Mouse (Mus musculus) 416B (cell line): ENCODE measurements around the gene Disp3.

Source experiments
- DNase-seq: peaks from one replicate; pipeline ENCODE4 v3.0.0; 2011; ENCODE audit warnings: low read depth

Disp3 gene

DNA sequence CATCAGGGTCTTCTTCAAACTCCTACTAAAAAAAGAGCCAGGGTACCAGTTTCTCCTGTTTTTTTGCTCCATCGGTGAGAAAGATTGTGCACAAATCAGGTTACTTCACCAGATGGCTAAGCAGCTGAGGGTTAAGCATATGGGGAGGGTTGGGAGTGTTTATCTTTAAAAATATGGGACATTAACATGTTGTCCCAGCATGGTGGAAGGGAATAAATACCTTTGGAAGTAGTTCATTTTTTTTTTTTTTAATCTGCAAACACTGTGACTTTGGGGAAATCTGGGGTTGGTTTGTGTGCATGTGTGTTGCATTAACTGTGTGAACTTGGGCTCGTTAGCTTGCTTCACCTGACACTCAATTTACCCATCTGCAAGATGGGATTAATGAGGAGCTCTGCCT lies 3.3 kb upstream of the Disp3 start:
- no peak for DNase-seq

GRCm38 (mm10) chr4:148288055-148288549 lies 337 bp upstream of the Disp3 start:
- no peak for DNase-seq

DNA sequence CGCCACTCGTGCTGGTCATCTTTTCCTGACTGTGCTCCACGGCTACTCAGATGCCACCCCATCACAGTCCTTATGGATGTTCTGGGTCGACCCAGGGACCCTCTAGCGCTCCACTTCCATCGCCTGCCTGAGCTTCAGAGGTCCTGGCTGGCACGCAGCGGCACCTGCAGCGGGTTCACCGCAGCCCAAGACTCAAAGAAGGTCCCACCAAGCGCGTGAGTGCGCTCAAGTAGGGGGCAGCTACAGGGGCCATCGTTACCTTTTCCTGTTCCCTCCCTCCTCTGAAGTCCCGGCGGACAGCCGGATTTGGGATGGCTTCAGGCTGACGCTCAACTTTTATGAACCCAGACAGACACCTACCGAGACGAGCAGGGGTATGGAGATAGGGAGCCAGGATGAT lies 724 bp downstream of the Disp3 start:
- no peak for DNase-seq

GRCm38 (mm10) chr4:148286226-148287031 lies 1.3 kb downstream of the Disp3 start:
- DNase-seq = peak; percentile 14

- no peak for DNase-seq
Measured at GRCm38 (mm10) chr4:148284219-148284618, 3.5 kb downstream of the Disp3 start.

GRCm38 (mm10) chr4:148276816-148277491 lies 10.8 kb downstream of the Disp3 start:
- no peak for DNase-seq

- DNase-seq = no peak
Measured at GRCm38 (mm10) chr4:148274671-148275070, 13.1 kb downstream of the Disp3 start.

- DNase-seq = no peak
Measured at GRCm38 (mm10) chr4:148273229-148273628, 14.5 kb downstream of the Disp3 start.

DNA sequence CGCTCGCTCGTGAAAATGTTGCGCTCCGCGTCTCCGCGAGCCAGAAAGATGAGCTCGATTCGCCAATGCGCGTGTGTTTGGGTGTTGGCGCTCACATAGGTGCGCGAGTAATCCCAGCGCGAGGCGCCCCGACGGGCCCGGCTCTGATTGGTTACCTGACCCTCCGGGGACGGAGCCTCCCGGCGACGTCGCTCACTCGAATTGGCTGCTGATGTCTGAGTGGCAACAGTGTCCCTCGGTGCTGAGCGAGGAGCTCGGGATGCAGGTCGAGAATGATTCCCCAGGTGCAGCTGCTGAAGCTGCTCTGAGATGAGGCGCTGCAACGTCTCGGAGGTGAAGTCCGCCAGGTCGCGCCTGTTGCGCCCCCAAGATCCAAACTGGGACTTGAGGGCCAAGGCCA lies 16.1 kb downstream of the Disp3 start:
- DNase-seq = no peak

GRCm38 (mm10) chr4:148266973-148267507 lies 20.7 kb downstream of the Disp3 start:
- DNase-seq = peak; percentile 5

DNA sequence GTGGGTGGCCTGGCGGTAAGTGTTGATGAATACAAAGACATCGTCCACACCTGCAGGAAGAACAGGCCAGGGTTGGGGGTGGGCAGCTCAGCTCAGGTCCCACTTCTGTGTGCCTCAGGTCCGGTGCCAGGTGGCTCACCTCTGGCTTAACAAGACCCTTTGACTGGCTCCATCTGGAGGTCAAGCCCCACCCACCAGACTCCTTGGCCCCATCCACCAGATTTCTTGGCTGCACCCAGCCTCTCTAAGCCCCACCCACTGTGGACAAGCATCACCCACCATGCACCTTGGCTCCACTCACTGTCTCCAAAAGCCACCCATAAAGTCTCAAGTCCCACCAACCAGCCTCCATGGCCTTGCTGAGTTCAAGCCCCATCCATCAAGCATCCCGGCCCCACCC lies 27.8 kb downstream of the Disp3 start:
- no peak for DNase-seq

GRCm38 (mm10) chr4:148249341-148249740 lies 38.4 kb downstream of the Disp3 start:
- peak; percentile 5 for DNase-seq

- DNase-seq = no peak
Measured at GRCm38 (mm10) chr4:148240387-148240786, 47.4 kb downstream of the Disp3 start.

- no peak for DNase-seq
Measured at GRCm38 (mm10) chr4:148239474-148240130, 48.2 kb downstream of the Disp3 start.

DNA sequence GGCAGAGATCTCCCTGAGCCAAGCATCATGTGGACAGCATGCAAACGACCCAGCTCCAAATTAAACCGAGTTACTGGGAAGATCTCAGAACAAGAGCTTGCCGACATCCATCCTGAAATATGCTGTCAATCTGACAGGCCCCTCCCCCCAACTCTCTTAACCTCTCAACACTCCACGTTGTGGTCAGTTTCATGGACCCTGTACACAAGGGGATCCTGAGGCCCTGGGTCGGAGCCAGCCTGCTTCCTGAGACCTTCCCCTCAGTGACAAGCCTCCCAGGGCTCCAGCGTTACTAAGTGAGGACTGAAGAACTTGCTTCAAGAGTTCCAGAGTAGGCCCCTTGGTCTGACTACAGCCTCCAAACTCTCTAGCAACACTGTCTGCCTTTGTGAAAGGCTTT lies 48.8 kb downstream of the Disp3 start:
- no peak for DNase-seq

- DNase-seq = no peak
Measured at GRCm38 (mm10) chr4:148238218-148238617, 49.5 kb downstream of the Disp3 start.

DNA sequence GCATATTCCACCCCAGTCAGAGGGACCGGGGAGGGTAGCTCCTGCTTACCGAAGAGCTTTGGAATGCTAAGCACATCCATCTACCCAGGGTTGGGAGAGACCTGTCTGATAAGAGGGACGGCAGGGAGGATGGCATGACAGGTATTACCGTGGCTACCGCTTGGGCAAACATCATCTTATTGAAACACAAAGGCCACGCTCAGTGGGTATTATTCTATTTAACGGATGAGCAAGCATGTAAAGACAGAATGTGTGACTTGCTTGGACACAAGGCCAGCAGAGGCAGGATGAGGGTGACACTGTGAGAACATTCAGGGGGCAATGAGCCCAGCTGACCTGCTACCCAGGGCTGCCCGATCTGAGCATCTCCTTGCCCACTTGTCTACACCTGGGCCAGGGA lies 51.1 kb downstream of the Disp3 start:
- DNase-seq = no peak

DNA sequence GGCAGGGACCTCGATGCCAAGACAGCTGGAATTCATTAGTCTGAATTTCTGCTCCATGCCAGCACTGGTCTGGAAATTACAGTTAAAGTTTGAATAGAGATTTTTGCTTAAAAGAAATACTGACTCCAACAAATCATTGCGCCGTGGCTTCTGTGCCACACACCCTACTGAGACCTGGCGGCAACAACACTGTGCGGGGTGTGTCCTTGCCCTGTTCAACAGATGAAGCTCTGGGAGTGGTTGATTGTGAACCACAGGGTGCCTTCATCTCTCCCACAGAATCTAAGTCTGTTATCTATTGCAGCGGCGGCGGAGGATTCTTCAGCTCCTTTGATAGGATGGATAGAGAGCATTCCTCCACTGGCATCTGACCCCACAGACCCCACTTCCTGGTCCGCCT lies 54.7 kb downstream of the Disp3 start:
- DNase-seq = no peak

GRCm38 (mm10) chr4:148232615-148233014 lies 55.1 kb downstream of the Disp3 start:
- DNase-seq = no peak

DNA sequence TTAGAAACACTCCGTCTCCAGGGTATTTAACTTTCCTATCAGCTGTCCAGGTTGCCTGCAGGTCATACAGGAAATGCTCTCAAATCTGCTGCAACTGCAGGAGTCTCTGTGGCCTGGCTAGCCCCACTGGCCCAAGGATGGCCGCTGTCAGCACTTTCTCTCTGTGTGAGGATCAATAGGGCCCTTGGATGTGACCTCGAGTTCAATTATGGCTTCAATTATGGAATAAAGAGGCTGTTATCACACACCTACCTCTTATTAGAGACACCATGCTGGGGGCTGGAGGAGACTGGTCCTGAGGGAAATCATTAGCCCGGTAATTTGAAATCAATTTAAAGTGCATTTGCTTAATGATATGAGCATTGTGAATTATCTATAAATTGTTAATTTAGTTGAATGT lies 55.6 kb downstream of the Disp3 start:
- DNase-seq = no peak

GRCm38 (mm10) chr4:148229646-148230045 lies 58.1 kb downstream of the Disp3 start:
- peak; percentile 62 for DNase-seq

- no peak for DNase-seq
Measured at GRCm38 (mm10) chr4:148222983-148223382, 64.8 kb downstream of the Disp3 start.

- DNase-seq = no peak
Measured at GRCm38 (mm10) chr4:148220656-148221055, 67.1 kb downstream of the Disp3 start.
